Mouse (Mus musculus): Measurements from ENCODE around the gene Nenf.

- TF ChIP-seq MAX (IDR thresholded peaks at IDR 0.05; ENCODE audit: low read depth) (no peak), SRF (IDR thresholded peaks at IDR 0.05; ENCODE audit: control insufficient read depth, insufficient read length, low read depth) (no peak), POLR2A (IDR thresholded peaks at IDR 0.05; ENCODE audit: insufficient read length, low read depth) (no peak), USF1 (IDR thresholded peaks at IDR 0.05; ENCODE audit: low read depth) (no peak)
Measured at GRCm38 (mm10) chr1:191293051-191293450, 24.9 kb downstream of the Nenf start.
